Mouse (Mus musculus) E14TG2a.4 (cell line): ENCODE results near the gene Actn4.

ENCODE experiments used
- CTCF ChIP-seq: conservative IDR thresholded peaks from 2 replicates; pipeline ENCODE4 v1.5.1; 2014; ENCODE audit warnings: low read length
- NANOG ChIP-seq: IDR thresholded peaks from 2 replicates; pipeline ENCODE4 v1.6.1; 2014; ENCODE audit warnings: borderline replicate concordance, low read length, mixed read lengths
- POU5F1 ChIP-seq: IDR thresholded peaks from 2 replicates; pipeline ENCODE4 v1.6.1; 2014; ENCODE audit warnings: low read length, borderline replicate concordance

- TF ChIP-seq CTCF (peak; percentile 71), NANOG (no peak), POU5F1 (no peak)
Observed at GRCm38 (mm10) chr7:28860898-28861297, 101.2 kb downstream of the Actn4 start.
